Mouse (Mus musculus) G1E (cell line): Measurements from ENCODE around the gene Kank4. TPM values are rescaled to one million over a fixed set of nuclear protein-coding genes. Genes with fewer than 3 reads are reported as not detected.

ENCODE experiments used
- ATAC-seq: 2 replicates; pipeline ENCODE4 v1.8.0; 2016; ENCODE audit warnings: mild to moderate bottlenecking; ENCODE audit not compliant: insufficient number of reproducible peaks, poor library complexity, low FRiP score, severe bottlenecking; ENCODE audit errors: extremely low read depth
- DNase-seq: peaks from one replicate; pipeline ENCODE4 v3.0.0; 2012; ENCODE audit warnings: low spot score
- H3K27me3 ChIP-seq: 2 replicates; pipeline ENCODE4 v1.6.1; 2012; ENCODE audit warnings: mild to moderate bottlenecking, low read length, inconsistent platforms; ENCODE audit not compliant: insufficient read depth
- H3K36me3 ChIP-seq: replicated peaks from 2 replicates; pipeline ENCODE3; 2012; ENCODE audit warnings: mild to moderate bottlenecking, inconsistent platforms
- H3K4me1 ChIP-seq: 2 replicates; pipeline ENCODE4 v1.6.1; 2012; ENCODE audit warnings: low read depth, low read length, inconsistent platforms, mixed read lengths; ENCODE audit not compliant: insufficient read depth
- H3K4me3 ChIP-seq: 2 replicates; pipeline ENCODE4 v1.5.1; 2012; ENCODE audit warnings: low read depth, mild to moderate bottlenecking, inconsistent platforms, low read length, moderate library complexity, mixed read lengths
- H3K9me3 ChIP-seq: replicated peaks from 2 replicates; pipeline ENCODE4 v1.6.1; 2012; ENCODE audit warnings: inconsistent platforms
- CTCF ChIP-seq: IDR thresholded peaks from 2 replicates; pipeline ENCODE4 v1.5.1; 2012; ENCODE audit warnings: low read depth, low read length, inconsistent platforms, mixed read lengths
- GATA1 ChIP-seq: IDR thresholded peaks from 2 replicates; pipeline ENCODE4 v1.6.1; 2012; ENCODE audit warnings: borderline replicate concordance, low read length, inconsistent platforms, mixed read lengths
- GATA2 ChIP-seq: IDR thresholded peaks from 2 replicates; pipeline ENCODE4 v1.6.1; 2012; ENCODE audit warnings: low read depth, low read length, inconsistent platforms, borderline replicate concordance
- POLR2AphosphoS5 ChIP-seq: IDR thresholded peaks from 2 replicates; pipeline ENCODE4 v1.6.1; 2012; ENCODE audit warnings: low read depth, low read length, inconsistent platforms; ENCODE audit not compliant: insufficient replicate concordance
- TAL1 ChIP-seq: conservative IDR thresholded peaks from 2 replicates; pipeline ENCODE4 v1.6.1; 2012; ENCODE audit warnings: low read depth, low read length, inconsistent platforms, mixed read lengths
- polyA plus RNA-seq: library from polyadenylated mRNA; stranded (reverse); fragments of >175 nt; gene quantifications from 2 replicates; pipeline ENCODE4 v1.2.3, GENCODE M21; 2012
- total RNA-seq, 2 experiments: library from RNA; stranded (forward) in 1 of 2; stranded (reverse) in 1 of 2; fragments of 200-1000 nt in 1 of 2; fragments of >200 nt in 1 of 2; fragmentation: Nextera tagmentation in 1 of 2; gene quantifications; 2 replicates each; pipeline ENCODE4 v1.2.3; 2014 to 2017

The Kank4 gene
- total and polyA plus RNA-seq, 3 experiments: 0.33 TPM; not detected in 2

DNA sequence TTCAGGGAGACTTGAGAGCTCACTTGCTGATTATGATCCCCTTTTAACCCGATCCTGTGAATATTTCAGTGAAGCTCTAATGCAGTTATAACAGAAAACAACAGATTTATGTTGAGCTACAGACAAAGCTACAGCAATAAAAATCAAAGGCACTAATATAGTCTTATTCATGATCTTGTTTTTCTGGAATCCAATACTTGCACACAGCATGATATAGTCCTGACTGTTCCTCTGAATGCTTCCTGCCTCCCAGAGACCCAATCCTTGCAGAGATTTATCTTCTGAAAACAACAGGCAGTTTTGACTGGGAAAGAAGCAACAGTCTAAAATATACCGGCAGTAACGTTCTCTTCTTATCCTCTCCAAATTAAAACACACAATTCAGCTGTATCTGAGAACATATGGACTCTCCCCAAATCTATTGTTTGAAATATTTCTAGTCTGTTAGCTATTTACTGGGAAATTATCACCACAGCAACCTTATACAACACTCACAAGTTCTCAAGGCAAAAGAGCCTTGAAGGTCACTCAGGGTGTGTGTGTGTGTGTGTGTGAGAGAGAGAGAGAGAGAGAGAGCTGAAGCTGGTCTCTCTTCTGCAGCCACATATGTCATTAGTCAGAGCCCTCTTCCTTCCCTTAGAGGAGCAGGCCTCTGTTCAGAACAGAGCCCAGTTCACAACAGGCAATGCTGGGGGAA, 74.0 kb downstream of the Kank4 start:
- ATAC-seq (no peak), DNase-seq (no peak)
- Histone ChIP-seq H3K4me3 (no peak overlapping the region), H3K4me1 (no peaks in the 10 kb centered on the region), H3K9me3 (peaks cover 45% of the 10 kb centered on the region), H3K36me3 (no peaks in the 10 kb centered on the region), H3K27me3 (no peaks in the 10 kb centered on the region)
- TF ChIP-seq TAL1: no peak
- no peak for TF ChIP-seq GATA2
- no peak for TF ChIP-seq CTCF
- TF ChIP-seq POLR2AphosphoS5: no peak
- no peak for TF ChIP-seq GATA1

DNA sequence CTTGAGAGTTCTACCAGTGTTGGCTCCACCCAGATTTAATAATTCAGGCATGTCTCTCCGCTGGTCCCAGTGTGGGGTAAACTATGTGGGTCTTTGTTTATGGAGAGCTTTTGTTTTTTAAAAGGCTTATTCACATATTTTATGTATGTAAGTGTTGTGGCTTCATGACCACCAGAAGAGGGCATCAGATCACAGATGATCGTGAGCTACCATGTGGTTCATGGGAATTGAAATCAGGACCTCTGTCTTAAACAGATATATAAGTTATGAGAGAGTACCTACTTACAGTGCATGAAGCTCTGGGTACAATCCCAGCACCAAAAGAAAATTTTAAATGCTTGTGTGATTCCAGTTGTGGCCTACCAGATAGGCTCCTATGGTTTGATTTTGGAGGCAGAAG, 77.6 kb downstream of the Kank4 start:
- no peak for ATAC-seq
- Histone ChIP-seq H3K4me3 (no peak overlapping the region), H3K27me3 (no peaks in the 10 kb centered on the region), H3K36me3 (no peaks in the 10 kb centered on the region), H3K4me1 (no peaks in the 10 kb centered on the region), H3K9me3 (peaks cover 41% of the 10 kb centered on the region)
- TF ChIP-seq POLR2AphosphoS5 (no peak), GATA2 (no peak), GATA1 (no peak), TAL1 (no peak), CTCF (no peak)
- no peak for DNase-seq

DNA sequence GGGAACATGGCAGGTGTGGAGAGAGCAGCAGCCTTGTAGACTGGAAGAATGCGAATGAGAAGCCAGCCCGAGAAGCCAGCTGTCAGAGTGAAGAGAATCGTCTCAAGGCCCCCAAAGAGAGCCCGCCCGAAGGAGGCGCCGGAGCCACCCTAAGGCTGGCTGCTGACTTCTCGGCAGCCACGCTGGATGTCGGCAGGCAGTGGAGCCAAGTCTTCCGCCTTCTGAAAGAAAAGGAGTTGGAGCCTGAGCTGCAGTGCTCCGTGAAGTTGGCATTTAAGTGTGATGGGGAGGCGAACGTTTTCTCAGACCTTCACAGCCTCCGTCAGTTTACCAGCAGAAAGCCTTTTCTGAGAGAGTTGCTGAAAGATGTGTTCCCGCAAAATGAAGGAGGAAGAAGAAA, 83.7 kb downstream of the Kank4 start:
- Histone ChIP-seq H3K36me3 (no peaks in the 10 kb centered on the region), H3K9me3 (peaks cover 43% of the 10 kb centered on the region), H3K4me3 (no peak overlapping the region), H3K27me3 (no peaks in the 10 kb centered on the region), H3K4me1 (no peaks in the 10 kb centered on the region)
- no peak for DNase-seq
- TF ChIP-seq TAL1: no peak
- no peak for TF ChIP-seq CTCF
- TF ChIP-seq GATA1: no peak
- no peak for TF ChIP-seq POLR2AphosphoS5
- TF ChIP-seq GATA2: no peak
- no peak for ATAC-seq

DNA sequence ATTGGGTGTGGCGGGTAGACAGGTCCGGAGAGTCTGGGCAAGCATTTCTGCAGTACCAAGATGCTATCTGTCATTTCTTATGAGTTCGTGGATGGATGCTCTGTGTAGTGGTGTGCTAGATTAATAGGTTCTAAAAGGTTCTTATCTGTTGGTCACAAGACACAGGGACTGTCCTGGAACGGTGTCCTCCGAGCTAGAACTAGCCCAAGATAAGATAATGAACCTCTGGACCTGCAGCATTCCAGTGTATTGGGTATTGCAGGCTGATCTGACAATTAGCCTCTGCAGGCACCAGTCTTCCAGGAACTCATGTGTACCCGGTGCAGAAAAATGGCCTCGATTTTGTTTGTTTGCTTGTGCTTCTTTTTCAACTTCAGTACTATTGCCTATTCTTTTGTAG, 88.6 kb downstream of the Kank4 start:
- TF ChIP-seq CTCF (no peak), POLR2AphosphoS5 (no peak), GATA2 (no peak), TAL1 (no peak), GATA1 (no peak)
- ATAC-seq (no peak), DNase-seq (no peak)
- Histone ChIP-seq H3K4me3 (no peak overlapping the region), H3K9me3 (peaks cover 46% of the 10 kb centered on the region), H3K36me3 (no peaks in the 10 kb centered on the region), H3K4me1 (no peaks in the 10 kb centered on the region), H3K27me3 (no peaks in the 10 kb centered on the region)

DNA sequence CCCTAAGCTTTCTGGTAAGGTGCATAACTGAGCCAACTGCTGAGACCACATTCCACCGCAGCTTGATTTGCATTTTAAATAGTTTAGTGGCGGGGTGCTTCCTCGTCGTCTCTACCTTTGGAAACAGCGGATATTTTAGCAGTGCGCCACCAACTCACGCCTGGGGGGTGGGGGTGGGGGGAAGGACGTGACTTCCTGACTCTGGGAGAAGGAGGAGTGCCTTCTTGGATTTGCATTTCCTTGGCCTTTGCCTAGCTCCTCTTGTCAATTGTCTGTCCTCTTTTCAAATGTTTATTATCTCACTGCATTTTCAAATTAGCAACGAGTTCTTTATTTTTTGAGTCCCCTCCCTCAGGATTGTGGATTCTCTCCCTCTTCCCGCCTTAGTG, 89.4 kb downstream of the Kank4 start:
- ATAC-seq: no peak
- no peak overlapping the region for H3K4me3 ChIP-seq
- TF ChIP-seq GATA1: no peak
- TF ChIP-seq CTCF: no peak
- TF ChIP-seq POLR2AphosphoS5: no peak
- no peak for TF ChIP-seq GATA2
- TF ChIP-seq TAL1: no peak
- no peaks in the 10 kb centered on the region for H3K36me3 ChIP-seq
- H3K9me3 ChIP-seq: peaks cover 39% of the 10 kb centered on the region
- H3K27me3 ChIP-seq: no peaks in the 10 kb centered on the region
- H3K4me1 ChIP-seq: no peaks in the 10 kb centered on the region
- no peak for DNase-seq

DNA sequence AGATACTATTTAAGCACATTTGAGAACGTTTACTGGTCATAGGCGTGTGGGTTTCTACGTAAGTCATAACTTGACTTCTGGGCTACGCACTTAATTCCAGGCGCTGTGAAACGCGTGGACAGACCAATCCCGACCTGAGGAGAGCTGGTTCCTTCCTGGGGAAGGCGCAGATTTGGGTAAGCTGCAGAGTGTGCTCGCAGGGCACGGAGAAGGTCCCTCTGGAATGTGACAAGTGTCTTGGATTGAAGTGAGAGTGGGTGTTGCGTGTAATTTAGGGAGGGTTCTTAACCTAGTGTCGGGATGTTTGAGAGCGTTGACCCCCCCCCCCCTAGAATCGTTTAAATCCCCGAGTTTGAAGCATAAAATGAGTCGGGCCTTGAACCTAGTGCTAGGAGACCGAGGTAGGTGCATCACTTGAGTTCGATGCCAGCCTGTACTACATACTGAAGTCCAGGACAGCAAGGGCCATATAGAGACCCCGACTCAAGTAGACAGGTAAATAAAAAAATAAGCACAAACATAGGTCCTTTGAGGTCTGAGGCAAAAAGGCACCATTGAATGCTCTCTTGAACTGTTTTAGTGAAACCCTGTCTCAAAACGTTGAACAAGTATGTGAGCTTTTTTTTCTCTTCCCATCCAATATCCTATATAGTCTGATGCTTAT, 89.9 kb downstream of the Kank4 start:
- Histone ChIP-seq H3K9me3 (peaks cover 40% of the 10 kb centered on the region), H3K36me3 (no peaks in the 10 kb centered on the region), H3K4me3 (no peak overlapping the region), H3K27me3 (no peaks in the 10 kb centered on the region), H3K4me1 (no peaks in the 10 kb centered on the region)
- DNase-seq (no peak), ATAC-seq (no peak)
- TF ChIP-seq GATA1: no peak
- TF ChIP-seq GATA2: no peak
- TF ChIP-seq POLR2AphosphoS5: no peak
- no peak for TF ChIP-seq TAL1
- no peak for TF ChIP-seq CTCF

DNA sequence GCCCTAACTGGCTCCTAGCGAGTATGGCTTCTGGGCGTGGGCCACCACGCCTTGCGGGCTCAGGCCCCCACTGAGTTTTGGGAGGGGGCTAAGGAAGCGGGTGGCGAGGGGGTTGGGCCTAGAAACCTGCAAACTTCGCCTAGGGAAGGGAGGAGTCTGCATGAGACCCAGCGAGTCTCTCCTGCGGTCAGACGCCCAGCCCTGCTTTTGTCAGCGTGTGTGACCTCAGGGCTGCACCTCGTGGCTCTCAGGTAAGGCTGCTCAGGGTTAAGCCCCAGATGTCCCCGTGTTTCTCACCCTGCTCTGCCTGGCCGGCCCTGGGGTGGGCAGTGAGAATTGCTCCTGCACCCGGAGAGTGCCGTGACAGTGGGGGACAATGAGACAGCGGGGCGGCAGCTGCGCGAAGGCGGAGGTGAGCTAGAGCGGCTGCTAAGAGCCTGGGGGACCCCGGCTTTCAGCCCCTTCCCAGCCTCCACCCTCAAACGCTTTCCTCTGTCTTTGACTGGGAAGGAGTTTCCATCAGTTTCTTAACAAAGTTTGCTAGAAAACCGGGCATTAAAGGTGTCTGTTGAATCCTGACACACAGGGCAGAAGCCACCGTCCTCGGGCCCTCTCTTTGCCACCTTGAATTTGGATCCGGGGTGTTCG, 90.6 kb downstream of the Kank4 start, which contains the start of gene L1td1:
L1td1 (plus strand) TSS at position 145 of the 648 bp plus-strand sequence.
- Histone ChIP-seq H3K36me3 (no peaks in the 10 kb centered on the region), H3K4me1 (no peaks in the 10 kb centered on the region), H3K27me3 (no peaks in the 10 kb centered on the region), H3K4me3 (no peak within 1 kb of the TSS), H3K9me3 (peaks cover 40% of the 10 kb centered on the region)
- no peak for ATAC-seq
- DNase-seq: no peak
- TF ChIP-seq GATA2 (no peak), POLR2AphosphoS5 (no peak), TAL1 (no peak), CTCF (no peak), GATA1 (no peak)
